Mouse (Mus musculus): ENCODE results near the gene Ccl1. TPM values are rescaled to one million over a fixed set of nuclear protein-coding genes. Genes with fewer than 3 reads are reported as not detected.

Ccl1 gene
- polyA plus RNA-seq, 1 experiment from 2014 or later, result not detected

DNA sequence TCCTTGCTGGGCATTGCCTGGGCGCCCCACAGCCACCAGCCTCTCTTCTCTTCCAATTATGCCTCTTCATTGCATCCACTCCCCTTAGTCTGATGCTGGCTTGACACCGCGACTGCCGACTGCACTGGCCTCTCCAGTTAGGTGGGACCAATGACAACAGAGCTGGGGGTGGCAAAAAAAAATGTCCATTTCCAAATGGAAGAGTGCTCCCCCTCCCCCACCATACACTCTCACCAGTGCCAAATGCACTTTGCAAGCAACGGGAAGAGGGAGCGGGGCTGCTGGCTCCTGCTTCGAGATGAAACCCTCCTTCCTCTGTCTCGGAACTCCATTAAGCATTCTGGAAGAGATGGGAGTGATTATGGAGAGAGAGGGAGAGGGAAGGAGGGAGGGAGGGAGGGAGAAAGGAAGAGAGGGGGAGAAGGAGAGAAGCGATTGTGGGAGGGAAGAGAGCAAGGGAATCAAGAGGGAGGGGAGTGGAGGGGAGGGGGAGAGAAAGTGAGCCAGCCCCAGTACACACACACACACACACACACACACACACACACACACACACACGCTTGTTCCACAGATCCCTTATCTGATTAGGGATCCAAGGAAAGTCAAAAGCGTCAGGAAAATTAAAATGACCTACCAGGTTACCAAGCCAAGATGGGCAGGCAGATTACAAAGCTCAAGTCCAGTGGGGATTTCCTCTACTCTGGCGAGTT lies 5.0 kb upstream of the Ccl1 start:
- WGBS, result 29% methylated on average over 11 of the region's 12 CpGs

DNA sequence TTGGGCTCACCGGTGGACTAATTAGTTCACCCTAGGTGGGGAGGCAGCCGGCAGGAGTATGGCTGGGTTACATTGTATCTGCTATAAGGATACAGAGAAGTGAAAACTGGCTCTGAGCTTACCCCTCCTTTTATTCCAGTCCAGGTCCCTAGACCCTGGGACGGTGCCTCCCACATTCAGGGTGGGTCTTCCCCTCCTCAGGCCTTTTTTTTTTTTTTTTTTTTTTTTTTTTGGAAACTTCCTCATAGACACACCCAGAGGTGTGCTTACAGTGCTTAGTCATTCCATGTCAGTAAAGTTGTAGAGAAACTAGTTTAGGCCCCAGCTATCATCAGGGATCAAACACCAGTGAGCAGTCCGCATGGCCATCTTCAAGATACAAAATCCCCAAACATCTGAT lies 7.6 kb downstream of the Ccl1 start:
- H3K27me3 ChIP-seq (replicated peaks; ENCODE audit: insufficient read depth, low read length), result no peaks in the 10 kb centered on the region
- no peaks in the 10 kb centered on the region for H3K4me1 ChIP-seq (ENCODE audit: insufficient read depth, low read depth, low read length)
- DNase-seq (ENCODE audit: low spot score), result no peak
- H3K9ac ChIP-seq (replicated peaks; ENCODE audit: low read depth), result no peak overlapping the region
- H3K36me3 ChIP-seq (ENCODE audit: insufficient read depth, low read length), result no peaks in the 10 kb centered on the region
- H3K4me3 ChIP-seq (ENCODE audit: low read depth, low read length), result no peak overlapping the region
- ATAC-seq, result no peak
- TF ChIP-seq EP300 (IDR thresholded peaks at IDR 0.05), result no peak
- TF ChIP-seq CTCF (IDR thresholded peaks at IDR 0.05), result no peak
- no peak overlapping the region for H3K27ac ChIP-seq (ENCODE audit: low read length)
- no peaks in the 10 kb centered on the region for H3K9me3 ChIP-seq (ENCODE audit: low read length)
- no peak overlapping the region for H3K4me2 ChIP-seq (replicated peaks; ENCODE audit: low read depth, low read length)
- 86% methylated on average over 4 of the region's 4 CpGs for WGBS

More for the DNA sequence above, 5.0 kb upstream of the Ccl1 start:
- DNase-seq (ENCODE audit: low spot score) (no peak), ATAC-seq (no peak)
- Histone ChIP-seq H3K4me2 (replicated peaks; ENCODE audit: low read depth, low read length) (no peak overlapping the region), H3K27ac (ENCODE audit: low read length) (no peak overlapping the region), H3K36me3 (ENCODE audit: insufficient read depth, low read length) (no peaks in the 10 kb centered on the region), H3K9me3 (ENCODE audit: low read length) (no peaks in the 10 kb centered on the region), H3K9ac (replicated peaks; ENCODE audit: low read depth) (no peak overlapping the region), H3K4me1 (ENCODE audit: insufficient read depth, low read depth, low read length) (no peaks in the 10 kb centered on the region), H3K4me3 (ENCODE audit: low read depth, low read length) (no peak overlapping the region), H3K27me3 (replicated peaks; ENCODE audit: insufficient read depth, low read length) (no peaks in the 10 kb centered on the region)
- no peak for TF ChIP-seq CTCF (IDR thresholded peaks at IDR 0.05)
- TF ChIP-seq EP300 (IDR thresholded peaks at IDR 0.05), result no peak

DNA sequence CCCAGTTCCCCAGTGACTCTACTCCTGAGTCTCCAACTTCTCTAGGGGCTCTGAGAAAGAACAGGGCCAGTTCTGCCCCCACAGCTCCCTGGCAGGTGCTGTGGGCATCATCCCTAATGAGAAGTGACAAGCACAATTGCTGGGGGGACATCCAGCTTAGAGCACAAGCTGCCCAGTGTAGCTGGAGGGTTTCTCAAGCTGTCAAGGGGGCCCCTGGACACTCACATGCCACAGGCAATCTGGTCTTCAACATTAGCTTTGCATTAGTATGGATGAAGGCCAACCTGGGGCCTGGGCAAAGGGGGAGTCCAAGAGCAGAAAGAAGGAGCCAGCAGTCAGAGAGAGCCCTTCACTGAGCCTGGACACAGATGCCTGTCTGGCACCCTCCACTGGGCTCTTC lies 14.6 kb downstream of the Ccl1 start:
- ATAC-seq (no peak), DNase-seq (ENCODE audit: low spot score) (no peak)
- Histone ChIP-seq H3K4me3 (ENCODE audit: low read depth, low read length) (no peak overlapping the region), H3K36me3 (ENCODE audit: insufficient read depth, low read length) (no peaks in the 10 kb centered on the region), H3K27me3 (replicated peaks; ENCODE audit: insufficient read depth, low read length) (no peaks in the 10 kb centered on the region), H3K9me3 (ENCODE audit: low read length) (no peaks in the 10 kb centered on the region), H3K4me2 (replicated peaks; ENCODE audit: low read depth, low read length) (no peak overlapping the region), H3K27ac (ENCODE audit: low read length) (no peak overlapping the region), H3K4me1 (ENCODE audit: insufficient read depth, low read depth, low read length) (no peaks in the 10 kb centered on the region), H3K9ac (replicated peaks; ENCODE audit: low read depth) (no peak overlapping the region)
- no peak for TF ChIP-seq CTCF (IDR thresholded peaks at IDR 0.05)
- TF ChIP-seq EP300 (IDR thresholded peaks at IDR 0.05), result no peak

DNA sequence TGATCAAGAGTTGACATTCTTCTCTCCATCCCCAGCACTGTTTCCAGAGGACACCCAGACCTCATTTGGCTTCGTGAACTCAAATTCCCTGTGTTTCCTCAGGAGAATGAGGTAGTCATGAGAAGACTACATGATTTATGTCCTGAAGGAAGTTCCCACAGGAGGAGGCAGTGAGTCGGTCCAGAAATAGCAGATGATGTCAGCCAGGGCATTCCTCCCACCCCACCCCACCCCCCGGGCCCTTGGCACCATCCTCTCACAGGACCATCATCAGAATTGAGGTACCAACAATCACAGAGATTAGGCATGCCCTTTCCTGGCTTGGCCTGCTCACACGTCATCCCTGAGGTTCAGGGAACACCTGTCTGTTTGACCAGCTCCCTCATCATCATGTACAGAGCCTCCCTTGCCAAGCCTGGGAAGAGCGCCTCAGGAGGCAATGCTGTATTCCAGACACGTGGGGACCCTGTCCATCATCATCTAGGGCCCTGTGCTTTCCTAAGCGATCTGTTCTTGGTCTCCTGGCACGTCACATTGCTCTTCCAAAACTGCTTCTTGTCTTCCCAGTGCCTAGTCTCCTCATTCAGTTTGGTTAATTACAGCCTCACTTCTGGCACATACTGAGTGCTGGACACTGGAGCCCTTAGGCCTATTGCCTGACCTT lies 31.2 kb downstream of the Ccl1 start:
- Histone ChIP-seq H3K36me3 (ENCODE audit: insufficient read depth, low read length) (no peaks in the 10 kb centered on the region), H3K4me3 (ENCODE audit: low read depth, low read length) (no peak overlapping the region), H3K4me1 (ENCODE audit: insufficient read depth, low read depth, low read length) (no peaks in the 10 kb centered on the region), H3K27me3 (replicated peaks; ENCODE audit: insufficient read depth, low read length) (no peaks in the 10 kb centered on the region), H3K4me2 (replicated peaks; ENCODE audit: low read depth, low read length) (no peak overlapping the region), H3K9me3 (ENCODE audit: low read length) (no peaks in the 10 kb centered on the region), H3K27ac (ENCODE audit: low read length) (no peak overlapping the region), H3K9ac (replicated peaks; ENCODE audit: low read depth) (no peak overlapping the region)
- no peak for TF ChIP-seq CTCF (IDR thresholded peaks at IDR 0.05)
- no peak for TF ChIP-seq EP300 (IDR thresholded peaks at IDR 0.05)
- DNase-seq (ENCODE audit: low spot score), result no peak
- no peak for ATAC-seq
- WGBS, result 55% methylated on average over 8 of the region's 8 CpGs

DNA sequence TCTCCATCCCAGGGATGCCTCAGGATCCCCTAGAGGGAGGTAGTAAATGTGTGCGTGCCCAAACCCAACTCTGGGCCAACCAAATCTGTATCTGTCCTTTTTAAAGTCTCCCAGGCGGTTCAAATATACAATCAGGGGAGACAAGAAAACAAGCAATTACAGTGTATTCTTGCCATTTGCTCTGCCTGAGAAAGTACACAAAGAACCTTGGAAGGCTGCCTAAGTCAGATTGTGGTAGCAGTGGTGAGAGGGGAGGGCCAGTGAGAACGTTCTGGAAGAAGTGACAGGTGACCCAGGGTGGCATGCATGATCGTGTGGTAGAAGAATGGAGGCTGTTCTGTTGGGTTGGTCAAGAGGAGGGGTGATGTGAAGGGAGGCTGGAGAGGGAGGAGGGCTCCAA lies 46.4 kb downstream of the Ccl1 start:
- Histone ChIP-seq H3K4me1 (ENCODE audit: insufficient read depth, low read depth, low read length) (no peaks in the 10 kb centered on the region), H3K4me2 (replicated peaks; ENCODE audit: low read depth, low read length) (no peak overlapping the region), H3K4me3 (ENCODE audit: low read depth, low read length) (no peak overlapping the region), H3K9ac (replicated peaks; ENCODE audit: low read depth) (no peak overlapping the region), H3K27me3 (replicated peaks; ENCODE audit: insufficient read depth, low read length) (no peaks in the 10 kb centered on the region), H3K27ac (ENCODE audit: low read length) (no peak overlapping the region), H3K36me3 (ENCODE audit: insufficient read depth, low read length) (no peaks in the 10 kb centered on the region), H3K9me3 (ENCODE audit: low read length) (no peaks in the 10 kb centered on the region)
- DNase-seq (ENCODE audit: low spot score) (no peak), ATAC-seq (no peak)
- no peak for TF ChIP-seq EP300 (IDR thresholded peaks at IDR 0.05)
- 38% methylated on average over 4 of the region's 4 CpGs for WGBS

DNA sequence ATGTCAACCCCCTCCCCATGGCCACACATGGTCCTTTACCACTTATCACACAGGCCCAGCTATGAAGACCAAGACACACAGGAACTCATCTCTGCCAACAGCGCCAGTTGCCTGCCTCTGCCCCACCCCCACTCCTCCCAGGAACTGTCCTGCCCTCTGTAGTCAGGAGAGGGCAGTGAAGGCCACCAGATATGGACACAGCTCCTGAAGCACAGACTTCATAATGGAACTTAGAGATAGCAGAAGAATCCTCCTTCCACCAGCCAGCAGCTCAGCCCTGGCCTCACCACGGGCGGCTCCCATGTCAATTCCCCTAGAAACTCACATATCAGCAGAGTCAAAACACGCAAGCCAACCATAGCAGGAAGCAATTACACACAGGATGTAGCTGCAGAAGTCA lies 49.9 kb downstream of the Ccl1 start:
- H3K4me3 ChIP-seq (ENCODE audit: low read depth, low read length), result no peak overlapping the region
- H3K36me3 ChIP-seq (ENCODE audit: insufficient read depth, low read length), result no peaks in the 10 kb centered on the region
- H3K9me3 ChIP-seq (ENCODE audit: low read length), result no peaks in the 10 kb centered on the region
- 18% methylated on average over 4 of the region's 4 CpGs for WGBS
- no peak overlapping the region for H3K27ac ChIP-seq (ENCODE audit: low read length)
- no peak overlapping the region for H3K4me2 ChIP-seq (replicated peaks; ENCODE audit: low read depth, low read length)
- TF ChIP-seq CTCF (IDR thresholded peaks at IDR 0.05), result peak; percentile 50
- TF ChIP-seq EP300 (IDR thresholded peaks at IDR 0.05), result no peak
- ATAC-seq (no peak), DNase-seq (ENCODE audit: low spot score) (peak; percentile 7)
- H3K9ac ChIP-seq (replicated peaks; ENCODE audit: low read depth), result no peak overlapping the region
- no peaks in the 10 kb centered on the region for H3K27me3 ChIP-seq (replicated peaks; ENCODE audit: insufficient read depth, low read length)
- no peaks in the 10 kb centered on the region for H3K4me1 ChIP-seq (ENCODE audit: insufficient read depth, low read depth, low read length)
